Mouse (Mus musculus) spleen, adult 2 months (tissue): ENCODE data around the gene Gm28051.

Experiments
- CTCF ChIP-seq: fragments of 200-500 bp; IDR thresholded peaks from 2 replicates; pipeline ENCODE4 v1.5.1; 2011; ENCODE audit warnings: mild to moderate bottlenecking, inconsistent platforms; ENCODE audit not compliant: insufficient read depth, insufficient read length, insufficient replicate concordance; ENCODE audit errors: extremely low read depth
- POLR2A ChIP-seq: fragments of 200-500 bp; IDR thresholded peaks from 2 replicates; pipeline ENCODE4 v1.6.1; 2011; ENCODE audit warnings: low read depth, low read length, inconsistent platforms

- TF ChIP-seq CTCF (no peak), POLR2A (no peak)
Observed at GRCm38 (mm10) chr12:102729855-102730797, 27.4 kb downstream of the Gm28051 start.
